Mouse (Mus musculus) urinary bladder, postnatal 25 days (tissue): ENCODE results near the gene E130309D02Rik.

Experiments used
- DNase-seq: peaks from one replicate; pipeline ENCODE4 v3.0.0; 2022; ENCODE audit warnings: low spot score

E130309D02Rik gene

DNA sequence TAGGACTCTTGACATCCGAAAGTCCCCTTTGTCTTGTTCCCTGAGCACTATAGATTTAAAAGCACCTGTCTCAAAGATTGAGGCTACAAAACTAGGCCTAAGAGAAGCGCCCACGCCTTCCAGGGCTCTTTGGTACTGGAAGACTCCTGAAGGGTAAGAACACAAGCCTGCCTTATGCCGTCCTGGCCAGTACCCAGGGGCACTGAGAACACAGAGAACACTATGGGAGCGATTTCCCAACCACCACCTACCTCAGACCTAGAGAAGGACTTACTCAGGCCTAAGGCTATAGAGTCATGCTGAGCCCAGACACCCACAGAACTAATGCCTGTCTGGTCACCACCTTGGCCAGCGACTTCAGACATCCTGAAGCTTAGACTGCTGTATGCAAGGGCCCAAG is 48.4 kb downstream of the E130309D02Rik start:
- no peak for DNase-seq

DNA sequence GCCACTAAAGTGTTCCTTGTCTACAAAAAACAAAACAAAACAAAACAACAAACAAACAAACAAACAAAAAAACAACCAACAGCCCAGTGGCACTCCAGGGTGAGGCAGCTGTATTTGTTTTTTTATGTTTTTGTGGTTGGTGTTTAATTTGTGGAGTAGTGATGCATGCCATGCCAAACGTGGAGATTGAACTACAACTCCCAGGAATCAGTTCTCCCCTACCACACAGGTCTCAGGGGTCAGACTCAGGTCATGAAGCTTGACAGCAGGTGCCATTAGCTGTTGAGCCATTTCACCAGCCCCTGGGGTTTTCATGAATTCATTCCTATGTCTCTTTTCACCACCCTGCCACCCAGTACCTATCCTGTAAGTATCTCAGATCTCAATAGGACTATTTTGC is 49.8 kb downstream of the E130309D02Rik start:
- DNase-seq = no peak

DNA sequence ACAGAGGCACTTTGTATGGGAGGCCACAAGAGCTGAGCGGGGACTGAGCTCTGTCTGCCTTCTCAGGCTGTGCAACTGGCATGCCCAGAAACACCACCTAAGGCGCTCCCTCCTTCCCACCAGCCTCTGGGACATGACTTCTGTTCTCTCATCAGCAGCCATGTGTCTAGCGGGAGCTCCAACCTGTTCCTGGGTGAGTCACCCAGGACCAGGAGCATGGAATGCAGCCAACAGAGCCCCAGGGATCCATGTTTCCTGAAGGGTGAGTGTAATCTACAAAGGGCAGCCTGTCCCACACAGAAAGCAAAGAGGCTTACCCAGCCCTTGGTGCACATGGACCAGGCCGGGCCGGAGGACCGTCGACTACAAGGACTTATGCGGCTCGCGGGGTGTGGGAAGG is 50.5 kb downstream of the E130309D02Rik start:
- no peak for DNase-seq

DNA sequence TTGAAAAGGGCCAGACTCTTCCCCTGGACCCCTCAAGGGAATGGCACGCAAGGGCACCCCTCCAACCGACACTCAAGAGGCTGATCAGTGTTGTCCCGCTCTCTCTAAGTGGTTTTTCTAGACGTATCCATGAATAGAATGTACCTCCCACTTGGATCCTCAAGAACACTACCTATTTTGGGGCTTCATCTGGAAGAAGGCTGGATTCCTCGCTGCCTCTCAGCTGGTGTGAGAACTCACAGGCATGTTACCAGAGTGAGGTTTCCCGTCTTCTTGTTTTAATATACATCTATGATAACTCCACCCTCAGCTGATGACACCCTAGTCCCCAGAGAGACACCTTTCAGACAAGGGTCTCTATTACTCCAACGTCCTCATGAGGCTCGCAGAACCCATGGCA is 53.5 kb downstream of the E130309D02Rik start:
- DNase-seq = no peak

DNA sequence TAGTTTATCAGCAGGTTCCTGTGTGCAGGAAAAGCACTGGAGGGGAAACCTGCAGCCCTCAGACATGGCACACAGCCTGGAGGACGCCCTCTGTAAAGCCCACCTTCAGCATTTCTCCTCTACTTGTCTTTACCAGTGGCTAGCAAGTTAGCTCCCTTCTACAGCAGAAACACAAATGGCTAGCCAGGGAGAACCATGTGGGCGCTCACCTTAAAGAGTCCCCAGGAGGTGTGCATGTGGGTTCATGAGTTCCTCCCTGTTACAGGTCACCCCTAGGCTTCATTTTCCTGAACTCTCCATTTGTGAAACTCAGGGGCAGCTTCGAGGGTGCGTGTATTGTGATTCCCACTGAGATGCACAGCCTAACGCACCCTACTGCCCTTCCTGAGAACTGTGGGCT is 59.4 kb downstream of the E130309D02Rik start:
- no peak for DNase-seq

DNA sequence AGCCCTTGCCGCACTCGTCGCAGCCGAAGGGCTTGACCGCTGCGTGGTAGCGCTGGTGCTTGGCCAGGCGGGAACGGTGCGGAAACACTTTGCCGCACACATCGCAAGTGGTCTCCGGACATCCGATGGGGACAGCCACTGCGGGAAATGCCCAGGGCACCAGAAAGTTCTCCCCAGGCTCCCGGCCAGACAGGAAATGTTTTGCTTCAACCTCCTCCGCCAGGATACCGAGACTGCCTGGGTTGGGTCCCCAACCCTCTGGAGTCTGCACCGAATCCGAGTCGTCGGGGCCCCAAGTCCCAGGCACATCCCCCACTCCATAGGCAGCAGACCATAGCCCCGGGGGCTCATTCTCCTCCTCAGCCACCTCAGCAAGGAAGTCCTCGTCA is 60.0 kb downstream of the E130309D02Rik start:
- DNase-seq = no peak

DNA sequence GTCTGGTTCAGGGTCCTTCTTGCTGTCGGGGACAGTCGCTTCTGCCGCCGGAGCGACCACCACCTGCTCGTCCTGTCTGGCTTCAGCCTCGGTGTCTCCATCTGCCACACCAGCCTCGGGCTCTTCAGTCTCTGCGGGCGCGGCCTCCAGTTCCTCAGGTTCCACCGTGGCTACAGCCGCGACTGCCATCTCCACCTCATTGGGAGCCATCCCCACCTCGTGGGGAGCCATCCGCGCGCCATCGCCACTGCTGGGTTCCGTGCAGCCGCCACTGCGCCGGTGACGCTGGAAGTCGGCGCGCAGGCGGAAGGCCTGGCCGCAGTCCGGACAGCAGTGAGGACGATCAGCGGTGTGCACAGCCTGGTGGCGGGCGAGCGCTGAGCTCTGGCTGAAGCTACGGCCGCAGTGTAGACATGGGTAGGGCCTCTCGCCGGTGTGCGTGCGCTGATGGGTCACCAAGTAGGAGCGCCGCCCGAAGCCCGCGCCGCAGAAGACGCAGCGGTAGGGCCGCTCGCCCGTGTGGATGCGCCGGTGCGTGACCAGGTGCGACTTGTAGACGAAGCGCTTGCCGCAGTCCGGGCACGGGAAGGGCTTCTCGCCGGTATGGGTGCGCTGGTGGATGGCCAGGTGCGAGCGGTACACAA is 60.6 kb downstream of the E130309D02Rik start:
- DNase-seq = no peak

DNA sequence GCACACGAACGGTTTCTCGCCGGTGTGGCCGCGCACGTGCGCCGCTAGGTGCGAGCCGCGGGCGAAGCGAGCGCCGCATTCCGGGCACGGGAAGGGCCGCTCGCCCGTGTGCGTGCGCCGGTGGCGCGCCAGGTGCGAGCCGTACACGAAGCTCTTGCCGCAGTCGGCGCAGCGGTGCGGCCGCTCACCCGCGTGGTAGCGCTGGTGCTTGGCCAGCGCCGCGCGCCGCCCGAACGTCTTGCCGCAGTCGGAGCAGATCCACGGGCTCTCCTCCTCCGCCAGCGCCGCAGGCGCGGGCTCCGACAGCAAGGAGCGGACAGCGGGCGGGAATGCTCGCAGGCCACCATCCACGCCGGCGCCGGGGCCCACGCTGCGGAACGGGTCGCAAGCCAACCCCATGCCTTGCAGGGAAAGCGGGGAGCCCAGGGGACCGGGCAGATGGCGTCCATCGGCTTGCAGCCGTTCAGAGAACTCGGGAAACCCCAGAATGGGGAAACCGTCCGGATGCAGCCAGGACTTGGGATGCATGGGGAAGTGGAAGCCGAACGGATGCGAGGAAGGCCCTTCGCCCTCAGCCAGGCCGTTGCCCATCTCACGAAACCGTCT is 61.2 kb downstream of the E130309D02Rik start:
- DNase-seq = no peak

DNA sequence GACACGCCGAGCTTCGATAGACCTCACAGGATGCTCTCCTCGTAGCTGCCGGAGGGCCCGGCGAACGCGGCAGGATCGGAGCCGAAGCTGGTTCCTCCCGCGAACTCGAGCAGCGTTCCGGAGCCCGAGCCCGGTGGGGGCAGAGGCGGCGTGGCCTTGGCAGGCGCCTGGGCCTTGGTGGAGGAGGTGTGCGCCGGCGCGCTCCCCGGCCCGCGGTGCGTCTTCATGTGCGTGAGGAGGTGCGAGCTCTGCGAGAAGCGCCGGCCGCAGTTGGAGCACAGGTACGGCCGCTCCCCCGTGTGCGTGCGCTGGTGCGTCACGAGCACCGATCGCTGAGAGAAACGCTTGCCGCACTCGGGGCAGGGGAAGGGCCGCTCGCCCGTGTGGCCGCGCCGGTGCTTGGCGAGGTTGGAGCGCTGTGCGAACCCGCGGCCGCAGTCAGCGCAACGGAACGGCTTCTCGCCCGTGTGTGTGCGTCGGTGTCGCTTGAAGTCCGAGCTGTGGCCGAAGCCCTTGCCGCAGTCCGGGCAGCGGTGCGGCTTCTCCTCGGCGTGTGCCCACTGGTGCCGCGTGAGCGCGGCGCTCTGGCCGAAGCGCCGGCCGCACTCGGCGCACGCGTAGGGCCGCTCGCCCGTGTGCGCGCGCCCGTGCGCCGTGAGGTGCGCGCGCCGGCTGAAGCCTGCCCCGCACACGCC is 61.8 kb downstream of the E130309D02Rik start:
- DNase-seq = no peak

DNA sequence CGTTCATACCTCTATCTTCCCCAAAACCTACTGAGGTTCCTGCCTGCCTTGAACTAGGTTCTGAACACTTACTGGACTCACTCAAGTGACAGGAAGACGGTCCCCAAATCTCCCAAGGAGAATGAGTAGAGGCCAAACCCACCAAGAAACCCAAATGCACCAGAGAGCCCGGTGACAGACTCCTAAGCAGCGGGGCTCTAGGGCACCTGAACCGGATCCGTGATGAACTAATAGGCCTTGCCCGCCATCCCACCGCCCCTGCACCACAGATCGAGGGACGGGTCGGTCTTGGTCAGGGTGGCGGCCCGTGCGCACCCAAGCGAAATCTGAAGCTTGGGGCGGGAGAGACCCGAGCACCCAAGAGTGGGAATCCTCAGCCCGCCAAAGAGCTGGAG is 62.4 kb downstream of the E130309D02Rik start:
- no peak for DNase-seq

DNA sequence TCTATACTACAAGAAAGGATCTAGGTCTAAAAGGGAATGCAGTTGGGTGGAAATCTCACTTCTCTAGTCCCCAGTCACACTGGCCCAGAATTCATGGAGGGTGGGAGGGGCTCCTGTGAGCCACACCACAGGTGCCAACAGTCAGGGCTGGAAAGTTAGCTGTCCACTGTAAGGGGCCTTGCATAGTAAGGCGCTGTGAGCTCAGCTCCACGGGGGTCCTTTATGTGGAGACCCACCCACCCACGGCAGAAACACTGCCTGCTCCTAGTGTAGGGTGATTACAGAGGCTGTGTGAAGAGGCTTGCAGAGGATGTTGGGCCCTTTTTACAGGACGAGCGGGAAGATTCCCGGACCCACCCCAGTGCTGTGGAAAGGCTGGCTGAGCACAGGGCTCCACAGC is 63.1 kb downstream of the E130309D02Rik start:
- no peak for DNase-seq
